Mouse (Mus musculus): ENCODE results near the gene Fyb. TPM values are rescaled to one million over a fixed set of nuclear protein-coding genes. Genes with fewer than 3 reads are reported as not detected.

Fyb gene
- polyA plus RNA-seq, 1 experiment from 2014 or later = 2.9 TPM

DNA sequence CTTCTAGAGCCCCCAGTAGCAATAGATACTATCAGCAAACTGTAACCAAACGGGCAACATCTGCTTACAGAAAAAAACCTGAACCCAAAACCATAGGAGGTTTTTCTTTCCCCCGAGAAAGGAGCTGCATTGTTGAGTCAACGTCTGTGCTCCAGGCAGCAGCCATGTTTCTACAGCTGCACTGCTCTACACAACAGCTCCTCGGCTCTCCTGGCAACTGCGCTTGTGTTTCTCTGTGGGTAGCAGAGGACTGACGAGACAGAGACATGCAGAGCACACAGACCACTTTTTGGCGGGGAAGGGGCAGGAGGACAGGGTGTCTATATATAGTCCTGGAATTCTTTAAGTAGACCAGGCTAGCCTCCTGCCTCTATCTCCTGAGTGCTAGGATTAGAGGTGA, 65.5 kb downstream of the Fyb start:
- Histone ChIP-seq H3K4me1 (no peaks in the 10 kb centered on the region), H3K27ac (replicated peaks) (no peak overlapping the region), H3K9me3 (replicated peaks) (no peaks in the 10 kb centered on the region), H3K36me3 (no peaks in the 10 kb centered on the region), H3K27me3 (ENCODE audit: low read depth, poor library complexity, severe bottlenecking) (no peaks in the 10 kb centered on the region), H3K4me3 (no peak overlapping the region)
- WGBS = 78% methylated on average over 7 of the region's 7 CpGs
- DNase-seq (ENCODE audit: low spot score) = no peak

DNA sequence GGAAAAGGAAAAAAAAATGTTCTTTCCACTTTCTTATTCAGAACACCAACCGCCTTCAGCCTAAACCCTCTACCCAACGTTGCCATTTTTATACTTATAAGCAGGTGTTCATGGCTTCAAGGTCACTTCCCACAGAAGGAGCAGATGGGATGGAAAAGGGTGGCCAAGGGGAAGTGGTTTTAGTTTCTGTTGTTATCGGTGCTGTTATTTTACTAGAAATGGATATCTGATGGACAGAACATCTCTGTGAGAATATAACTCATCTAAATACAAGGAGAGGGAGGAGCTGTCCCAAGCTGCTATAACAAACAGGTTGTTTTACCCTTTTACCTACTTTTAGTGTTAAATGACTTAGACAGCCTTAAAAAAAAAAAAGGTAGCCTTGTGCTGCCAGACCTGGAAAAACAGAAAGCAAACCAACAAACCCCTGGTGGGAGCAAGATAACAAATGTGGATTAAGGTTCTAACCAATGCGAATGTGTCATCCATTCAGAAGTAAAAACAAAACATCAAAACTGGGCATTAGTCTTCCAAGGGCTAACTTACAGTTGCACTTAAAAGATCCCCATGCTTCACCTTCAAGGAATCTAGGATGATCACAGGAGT, 68.3 kb downstream of the Fyb start:
- H3K27ac ChIP-seq (replicated peaks) = no peak overlapping the region
- no peak for DNase-seq (ENCODE audit: low spot score)
- H3K9me3 ChIP-seq (replicated peaks) = no peaks in the 10 kb centered on the region
- no peaks in the 10 kb centered on the region for H3K27me3 ChIP-seq (ENCODE audit: low read depth, poor library complexity, severe bottlenecking)
- H3K4me3 ChIP-seq = no peak overlapping the region
- no peaks in the 10 kb centered on the region for H3K4me1 ChIP-seq
- H3K36me3 ChIP-seq = no peaks in the 10 kb centered on the region
- WGBS = 86% methylated on average over 4 of the region's 4 CpGs

DNA sequence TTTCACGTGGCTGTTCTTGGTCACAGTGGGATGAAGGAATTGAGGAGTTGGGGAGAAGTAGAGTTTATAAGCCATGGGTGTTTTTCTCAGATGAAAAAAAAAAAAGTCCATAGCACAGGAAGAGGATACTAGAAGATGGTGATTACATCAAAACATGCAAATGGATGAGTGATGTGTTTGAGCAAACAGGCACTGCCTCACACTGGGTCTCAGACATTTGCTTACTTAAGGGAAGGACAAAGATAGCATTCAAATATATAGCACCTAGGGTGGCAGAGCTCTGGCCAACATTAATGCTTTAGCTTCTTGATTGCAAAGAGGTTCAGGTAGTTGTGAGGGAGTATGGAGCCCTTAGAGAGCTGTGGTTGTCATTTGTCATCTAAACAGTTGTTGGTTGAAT, 68.9 kb downstream of the Fyb start:
- Histone ChIP-seq H3K36me3 (no peaks in the 10 kb centered on the region), H3K4me1 (no peaks in the 10 kb centered on the region), H3K9me3 (replicated peaks) (no peaks in the 10 kb centered on the region), H3K4me3 (no peak overlapping the region), H3K27me3 (ENCODE audit: low read depth, poor library complexity, severe bottlenecking) (no peaks in the 10 kb centered on the region), H3K27ac (replicated peaks) (no peak overlapping the region)
- WGBS = 52% methylated on average over 1 of the region's 1 CpGs
- DNase-seq (ENCODE audit: low spot score) = no peak

DNA sequence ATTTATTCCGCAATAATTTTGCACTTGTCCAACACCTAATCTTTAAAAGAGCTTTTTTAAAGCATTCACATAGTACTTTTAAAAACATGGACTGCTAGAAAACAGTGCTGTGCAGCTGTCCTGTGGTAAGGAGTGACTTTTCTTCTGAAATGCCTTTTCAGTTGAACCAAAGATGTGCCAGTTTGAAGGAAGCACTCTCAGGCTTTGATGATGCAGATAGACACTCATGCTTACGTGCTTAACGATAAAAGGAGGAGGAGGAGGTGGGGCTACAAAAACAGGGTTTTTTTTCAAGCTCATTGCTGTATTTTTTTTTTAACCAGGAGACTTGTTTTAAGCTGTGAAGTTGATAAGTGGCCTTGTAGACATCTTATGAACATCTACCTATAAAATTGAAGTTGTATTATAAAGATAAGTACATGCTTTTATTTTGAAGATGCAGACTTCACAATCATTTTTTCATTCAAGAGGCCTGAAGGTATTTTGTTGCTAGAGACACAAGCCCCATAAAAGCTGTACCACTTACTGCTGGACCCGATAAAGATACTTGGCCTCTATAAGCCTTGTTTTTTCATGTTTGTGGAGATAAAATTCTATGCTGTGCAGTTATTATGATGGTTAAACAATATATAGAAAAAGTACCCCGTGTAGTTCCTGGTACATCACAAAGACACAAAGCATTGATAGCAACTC, 70.1 kb downstream of the Fyb start:
- Histone ChIP-seq H3K36me3 (no peaks in the 10 kb centered on the region), H3K4me3 (no peak overlapping the region), H3K9me3 (replicated peaks) (no peaks in the 10 kb centered on the region), H3K27me3 (ENCODE audit: low read depth, poor library complexity, severe bottlenecking) (no peaks in the 10 kb centered on the region), H3K27ac (replicated peaks) (no peak overlapping the region), H3K4me1 (no peaks in the 10 kb centered on the region)
- 87% methylated on average over 5 of the region's 5 CpGs for WGBS
- no peak for DNase-seq (ENCODE audit: low spot score)

DNA sequence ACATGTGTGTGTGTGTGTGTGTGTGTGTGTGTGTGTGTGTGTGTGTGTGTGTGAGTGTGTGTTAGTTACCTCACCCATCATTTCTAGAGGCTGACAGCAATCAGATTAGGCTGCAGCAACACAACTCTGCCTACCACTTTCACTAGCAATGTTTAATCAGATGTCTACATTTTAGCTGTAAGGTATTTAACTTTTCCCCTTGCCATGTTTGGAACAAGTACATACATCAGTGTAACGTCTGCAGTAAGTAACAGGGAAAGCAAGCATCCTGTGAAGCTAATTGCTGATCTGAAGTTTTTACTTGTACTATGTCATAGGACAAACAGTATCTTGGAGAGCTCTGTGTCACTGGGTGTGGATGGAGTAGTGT, 70.6 kb downstream of the Fyb start:
- 79% methylated on average over 1 of the region's 1 CpGs for WGBS
- no peaks in the 10 kb centered on the region for H3K4me1 ChIP-seq
- H3K27me3 ChIP-seq (ENCODE audit: low read depth, poor library complexity, severe bottlenecking) = no peaks in the 10 kb centered on the region
- H3K9me3 ChIP-seq (replicated peaks) = no peaks in the 10 kb centered on the region
- no peak for DNase-seq (ENCODE audit: low spot score)
- no peaks in the 10 kb centered on the region for H3K36me3 ChIP-seq
- no peak overlapping the region for H3K4me3 ChIP-seq
- H3K27ac ChIP-seq (replicated peaks) = no peak overlapping the region

DNA sequence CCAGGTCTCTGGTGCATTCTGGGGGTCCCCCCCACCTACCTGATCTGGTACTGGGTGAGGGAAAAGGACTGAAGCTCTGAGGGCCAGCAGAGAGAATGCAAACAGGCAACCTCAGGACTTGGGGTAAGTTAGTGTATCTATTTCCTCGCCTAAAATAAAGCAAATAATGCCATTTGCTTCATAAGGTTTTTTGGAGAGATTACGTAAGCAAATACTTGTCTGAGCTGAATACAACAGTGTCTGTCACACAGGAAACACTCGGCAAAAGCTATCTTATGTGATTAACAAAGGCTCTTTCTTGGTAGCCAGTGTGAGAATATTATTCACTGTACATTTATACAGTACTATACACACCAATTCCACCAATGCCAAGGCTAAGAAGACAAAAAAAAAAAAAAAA, 76.0 kb downstream of the Fyb start:
- no peak overlapping the region for H3K4me3 ChIP-seq
- no peak for DNase-seq (ENCODE audit: low spot score)
- 85% methylated on average over 3 of the region's 3 CpGs for WGBS
- no peaks in the 10 kb centered on the region for H3K9me3 ChIP-seq (replicated peaks)
- H3K27me3 ChIP-seq (ENCODE audit: low read depth, poor library complexity, severe bottlenecking) = no peaks in the 10 kb centered on the region
- H3K4me1 ChIP-seq = no peaks in the 10 kb centered on the region
- no peak overlapping the region for H3K27ac ChIP-seq (replicated peaks)
- H3K36me3 ChIP-seq = no peaks in the 10 kb centered on the region

DNA sequence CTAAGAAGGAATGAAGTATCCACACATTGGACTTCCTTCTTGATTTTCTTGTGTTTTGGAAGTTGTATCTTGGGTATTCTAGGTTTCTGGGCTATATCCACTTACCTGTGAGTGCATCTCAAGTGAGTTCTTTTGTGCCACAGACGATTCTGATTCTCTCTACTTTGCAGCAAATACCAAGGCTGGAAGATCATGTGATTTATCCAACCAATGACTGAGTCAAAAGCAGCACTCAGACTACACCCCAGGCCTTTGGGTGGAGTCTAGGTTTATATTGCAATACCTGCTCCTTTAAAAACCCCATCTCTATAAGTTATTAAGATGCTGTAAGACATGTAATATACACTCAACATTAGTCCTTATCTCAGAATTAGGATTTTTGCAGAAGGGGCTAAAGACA, 77.7 kb downstream of the Fyb start:
- WGBS = 73% methylated on average over 1 of the region's 1 CpGs
- DNase-seq (ENCODE audit: low spot score) = no peak
- H3K27me3 ChIP-seq (ENCODE audit: low read depth, poor library complexity, severe bottlenecking) = no peaks in the 10 kb centered on the region

DNA sequence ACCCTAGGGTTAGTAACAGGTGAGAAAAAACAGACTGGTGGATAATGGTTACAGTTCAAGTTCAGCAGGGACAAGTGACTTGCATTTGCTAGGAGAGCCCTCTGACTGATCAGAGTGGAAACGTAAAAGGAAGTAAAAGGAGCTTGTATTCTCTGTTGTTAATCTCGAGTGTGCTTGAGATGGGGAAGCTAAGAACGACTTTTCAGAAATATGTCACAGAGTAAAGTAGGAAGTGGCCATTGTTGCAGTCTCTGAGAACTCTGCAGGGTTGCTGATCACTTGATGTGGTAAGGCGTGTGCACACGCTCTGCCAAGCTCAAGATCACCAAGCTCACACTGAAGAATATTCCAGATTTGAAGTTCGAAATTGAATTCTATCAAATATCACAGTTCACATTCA, 78.7 kb downstream of the Fyb start:
- H3K4me1 ChIP-seq = no peaks in the 10 kb centered on the region
- 87% methylated on average over 6 of the region's 6 CpGs for WGBS
- no peaks in the 10 kb centered on the region for H3K27me3 ChIP-seq (ENCODE audit: low read depth, poor library complexity, severe bottlenecking)
- no peak for DNase-seq (ENCODE audit: low spot score)
- H3K36me3 ChIP-seq = no peaks in the 10 kb centered on the region
- no peaks in the 10 kb centered on the region for H3K9me3 ChIP-seq (replicated peaks)
- H3K4me3 ChIP-seq = no peak overlapping the region
- H3K27ac ChIP-seq (replicated peaks) = no peak overlapping the region

More for the DNA sequence above, 77.7 kb downstream of the Fyb start:
- Histone ChIP-seq H3K27ac (replicated peaks) (no peak overlapping the region), H3K9me3 (replicated peaks) (no peaks in the 10 kb centered on the region), H3K4me3 (no peak overlapping the region), H3K36me3 (no peaks in the 10 kb centered on the region), H3K4me1 (no peaks in the 10 kb centered on the region)

DNA sequence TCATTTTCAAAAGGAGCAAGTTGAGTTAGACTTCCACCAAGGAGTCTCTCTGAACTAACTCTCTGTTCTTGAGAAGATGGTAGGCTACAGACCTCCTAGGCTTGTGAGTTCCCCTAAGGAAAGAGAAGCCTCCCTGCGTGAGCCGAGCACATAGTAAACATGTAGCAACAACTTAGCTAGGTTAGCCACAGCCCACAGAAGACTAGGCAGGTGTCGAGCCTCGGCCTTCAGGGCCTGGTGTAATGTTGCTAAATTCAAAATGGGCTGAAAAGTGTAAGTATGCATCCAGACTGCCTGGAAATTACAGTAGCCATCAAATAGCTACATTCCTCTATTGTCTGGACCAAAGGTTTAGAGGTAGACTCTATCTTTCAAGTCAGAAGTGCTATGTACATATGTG, 79.3 kb downstream of the Fyb start:
- no peaks in the 10 kb centered on the region for H3K36me3 ChIP-seq
- no peaks in the 10 kb centered on the region for H3K9me3 ChIP-seq (replicated peaks)
- 90% methylated on average over 4 of the region's 4 CpGs for WGBS
- no peaks in the 10 kb centered on the region for H3K4me1 ChIP-seq
- no peak overlapping the region for H3K27ac ChIP-seq (replicated peaks)
- H3K4me3 ChIP-seq = no peak overlapping the region
- no peak for DNase-seq (ENCODE audit: low spot score)
- no peaks in the 10 kb centered on the region for H3K27me3 ChIP-seq (ENCODE audit: low read depth, poor library complexity, severe bottlenecking)

DNA sequence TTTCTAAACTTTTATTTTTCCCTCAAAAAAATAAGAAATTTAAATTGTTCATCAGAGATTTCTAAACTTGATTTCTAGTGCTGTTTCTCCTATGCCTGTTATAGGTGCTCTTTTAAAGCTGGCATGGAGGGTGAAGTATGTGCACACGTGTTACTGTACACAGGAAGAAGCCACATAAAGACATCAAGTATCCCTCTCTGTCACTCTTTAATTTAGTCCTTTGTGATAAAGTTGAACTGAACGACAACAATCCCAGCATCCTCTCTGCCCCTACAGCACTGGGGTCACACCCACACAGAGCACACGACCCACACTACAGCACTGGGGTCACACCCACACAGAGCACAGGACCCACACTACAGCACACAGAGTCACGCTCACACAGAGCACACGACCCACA, 88.0 kb downstream of the Fyb start:
- Histone ChIP-seq H3K4me3 (no peak overlapping the region), H3K4me1 (no peaks in the 10 kb centered on the region), H3K27me3 (ENCODE audit: low read depth, poor library complexity, severe bottlenecking) (no peaks in the 10 kb centered on the region), H3K36me3 (no peaks in the 10 kb centered on the region), H3K9me3 (replicated peaks) (peaks cover 3% of the 10 kb centered on the region; the same call in 1 of the 2 replicates), H3K27ac (replicated peaks) (no peak overlapping the region)
- no peak for DNase-seq (ENCODE audit: low spot score)
- 91% methylated on average over 5 of the region's 5 CpGs for WGBS

DNA sequence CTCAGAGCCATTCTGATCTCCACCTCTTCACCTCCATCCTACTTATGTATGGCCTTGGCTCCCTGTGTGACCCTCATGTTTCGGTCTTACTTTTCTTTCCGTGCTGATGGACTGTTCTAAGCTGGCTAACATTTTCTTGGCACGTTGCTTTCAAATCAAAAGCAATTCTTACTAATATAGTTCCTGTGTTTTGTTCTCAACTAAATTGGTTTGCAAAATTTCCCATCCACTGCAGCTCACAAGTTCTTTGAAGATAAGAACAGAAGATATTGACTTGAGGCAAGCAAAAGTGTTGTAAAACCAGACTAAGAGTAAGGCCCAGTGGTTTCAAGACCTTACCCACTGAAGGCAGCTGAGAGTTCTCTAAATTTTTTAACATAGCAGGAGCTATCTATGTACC, 90.2 kb downstream of the Fyb start:
- WGBS = 89% methylated on average over 3 of the region's 3 CpGs
- no peak overlapping the region for H3K4me3 ChIP-seq

DNA sequence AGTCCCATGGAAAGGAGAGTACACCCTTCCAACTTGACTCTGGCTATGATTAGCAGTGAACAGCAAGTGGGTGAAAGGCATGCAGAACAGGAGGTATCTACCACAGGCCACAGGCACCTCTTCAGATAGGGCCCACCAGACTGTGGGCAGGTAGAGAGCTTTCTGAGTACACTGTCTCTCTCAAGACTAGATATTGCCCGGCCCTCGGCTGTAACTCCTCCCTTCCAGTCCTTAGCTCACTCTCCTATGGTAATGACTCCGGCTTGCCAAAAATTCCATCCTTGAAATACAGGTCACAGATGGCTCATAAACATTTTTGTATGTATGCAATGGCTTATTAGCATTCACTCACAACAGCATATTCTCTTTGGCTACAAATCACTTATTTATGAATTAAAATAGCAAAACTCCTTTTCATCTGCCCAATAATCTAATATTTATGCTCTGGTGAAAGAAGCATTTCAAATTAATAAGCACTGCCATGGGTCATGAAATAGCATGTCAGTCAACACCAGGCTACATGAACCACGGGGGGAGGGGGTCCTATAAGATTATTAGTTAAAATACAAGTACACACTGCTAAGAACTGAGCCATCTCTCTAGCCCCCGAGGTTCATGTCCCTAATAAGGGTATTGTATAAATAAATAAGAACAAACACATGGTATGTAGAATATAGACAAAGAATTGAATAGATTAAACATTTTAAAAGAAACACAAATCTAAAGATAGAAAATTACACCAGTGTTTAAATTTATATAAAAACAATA, 93.9 kb downstream of the Fyb start:
- no peaks in the 10 kb centered on the region for H3K27me3 ChIP-seq (ENCODE audit: low read depth, poor library complexity, severe bottlenecking)
- H3K36me3 ChIP-seq = no peaks in the 10 kb centered on the region
- H3K4me1 ChIP-seq = no peaks in the 10 kb centered on the region
- DNase-seq (ENCODE audit: low spot score) = no peak
- no peak overlapping the region for H3K4me3 ChIP-seq
- H3K27ac ChIP-seq (replicated peaks) = no peak overlapping the region
- 84% methylated on average over 5 of the region's 5 CpGs for WGBS
- no peaks in the 10 kb centered on the region for H3K9me3 ChIP-seq (replicated peaks)

More for the DNA sequence above, 90.2 kb downstream of the Fyb start:
- Histone ChIP-seq H3K9me3 (replicated peaks) (peaks cover 1% of the 10 kb centered on the region; the same call in 1 of the 2 replicates), H3K4me1 (no peaks in the 10 kb centered on the region), H3K36me3 (no peaks in the 10 kb centered on the region), H3K27ac (replicated peaks) (no peak overlapping the region), H3K27me3 (ENCODE audit: low read depth, poor library complexity, severe bottlenecking) (no peaks in the 10 kb centered on the region)
- DNase-seq (ENCODE audit: low spot score) = no peak

Data from midbrain, embryonic 10.5 days (tissue).